Mouse (Mus musculus) mesoderm, embryonic 11.5 days (tissue): Measurements from ENCODE around the gene Ttc9b.
"Not testable (repeated sequence)": the region's sequence is repeated elsewhere in the genome, so short reads cannot be mapped to it uniquely, and the experiment has no call there.

Source experiments
- DNase-seq: peaks from one replicate; pipeline ENCODE4 v3.0.0-alpha.2; 2012; ENCODE audit warnings: low read depth, low spot score

The Ttc9b gene

GRCm38 (mm10) chr7:27653681-27654437, at the start of gene Ttc9b:
Gene Ttc9b, plus strand, starts transcription at chr7:27653915.
- peak; percentile 81 for DNase-seq

DNA sequence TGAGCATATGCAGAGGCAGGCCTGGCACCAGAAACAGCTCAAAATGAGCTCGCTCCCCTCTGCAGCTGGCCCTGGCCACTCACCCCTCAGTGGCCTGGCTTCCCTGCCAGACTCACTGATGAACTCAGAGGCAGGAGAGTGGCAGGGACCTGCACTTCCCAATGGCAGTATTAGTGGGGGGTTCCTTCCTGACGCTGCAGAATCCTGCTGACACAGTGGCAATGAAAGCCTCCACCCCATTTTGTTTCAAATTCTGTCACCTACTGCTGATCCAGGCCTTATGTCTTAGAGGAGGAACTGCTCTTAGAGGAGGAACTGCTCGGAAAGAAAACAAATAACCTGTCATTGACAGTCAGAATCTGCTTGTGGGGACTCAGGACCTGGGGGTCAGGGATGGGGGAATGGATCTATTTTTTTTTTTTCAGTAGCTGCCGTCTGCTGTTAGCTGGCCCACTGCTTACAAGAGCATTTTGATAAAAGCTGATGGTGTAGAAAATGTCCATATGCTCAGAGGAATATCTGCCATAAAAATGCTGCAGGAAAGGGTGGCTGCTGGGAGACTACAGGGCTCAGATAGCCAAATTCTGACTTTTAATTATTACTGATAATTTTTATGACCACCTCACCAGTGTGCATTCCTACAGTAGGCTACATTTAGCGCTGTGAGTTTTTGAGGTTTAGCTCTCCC, 48.9 kb upstream of the Ttc9b start:
- no peak for DNase-seq

GRCm38 (mm10) chr7:27605499-27606285, 48.0 kb upstream of the Ttc9b start:
- no peak for DNase-seq

- no peak for DNase-seq
These were observed 47.0 kb upstream of the Ttc9b start for GRCm38 (mm10) chr7:27606481-27607254.

DNA sequence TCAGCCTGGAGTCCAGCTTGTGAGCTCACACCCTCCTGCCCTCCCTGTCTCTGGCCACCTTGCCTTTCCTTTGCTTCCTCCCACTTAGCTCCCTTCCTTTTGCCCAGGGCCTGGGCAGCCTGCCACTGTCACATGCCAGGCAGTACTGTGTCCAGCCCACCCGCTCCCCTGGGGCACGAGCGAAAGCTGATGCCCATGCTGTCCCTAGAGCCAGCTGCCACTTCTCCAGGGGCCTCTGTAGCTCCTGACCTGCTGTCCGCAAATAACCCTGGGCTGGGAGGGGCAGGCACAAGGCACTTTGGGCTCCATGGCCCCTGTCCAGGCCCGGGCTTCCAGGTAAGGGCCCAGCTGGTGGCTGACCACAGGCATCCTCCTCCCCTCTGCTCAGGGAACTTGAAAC, 46.1 kb upstream of the Ttc9b start:
- DNase-seq: no peak

- no peak for DNase-seq
These were observed 45.6 kb upstream of the Ttc9b start for GRCm38 (mm10) chr7:27608130-27608529.

- no peak for DNase-seq
These were observed 44.4 kb upstream of the Ttc9b start for GRCm38 (mm10) chr7:27609285-27609684.

- no peak for DNase-seq
These were observed 44.0 kb upstream of the Ttc9b start for GRCm38 (mm10) chr7:27609688-27610087.

GRCm38 (mm10) chr7:27610370-27610769, 43.3 kb upstream of the Ttc9b start:
- no peak for DNase-seq

DNA sequence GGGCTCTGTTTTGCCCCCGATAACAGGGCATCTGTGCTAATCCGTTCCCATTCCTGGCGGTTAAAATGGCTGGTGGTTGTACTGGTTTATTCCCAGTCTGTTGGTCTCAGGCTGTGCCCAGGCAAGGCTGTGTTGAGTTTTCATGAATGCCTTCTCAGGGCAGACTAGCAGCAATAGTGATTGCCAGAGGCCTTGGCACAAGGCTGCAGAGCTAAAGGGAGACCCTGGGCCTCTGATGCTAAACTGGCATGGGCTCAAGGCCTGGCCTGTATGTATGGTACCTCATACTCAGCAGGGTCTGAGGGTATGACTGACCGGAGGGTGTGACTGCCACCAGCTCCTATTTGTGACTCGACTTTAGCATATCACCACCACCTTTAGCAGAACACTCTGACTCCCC, 42.8 kb upstream of the Ttc9b start:
- DNase-seq: no peak

GRCm38 (mm10) chr7:27612940-27613339, 40.8 kb upstream of the Ttc9b start:
- no peak for DNase-seq

- DNase-seq: no peak
These were observed 39.8 kb upstream of the Ttc9b start for GRCm38 (mm10) chr7:27613751-27614499.

DNA sequence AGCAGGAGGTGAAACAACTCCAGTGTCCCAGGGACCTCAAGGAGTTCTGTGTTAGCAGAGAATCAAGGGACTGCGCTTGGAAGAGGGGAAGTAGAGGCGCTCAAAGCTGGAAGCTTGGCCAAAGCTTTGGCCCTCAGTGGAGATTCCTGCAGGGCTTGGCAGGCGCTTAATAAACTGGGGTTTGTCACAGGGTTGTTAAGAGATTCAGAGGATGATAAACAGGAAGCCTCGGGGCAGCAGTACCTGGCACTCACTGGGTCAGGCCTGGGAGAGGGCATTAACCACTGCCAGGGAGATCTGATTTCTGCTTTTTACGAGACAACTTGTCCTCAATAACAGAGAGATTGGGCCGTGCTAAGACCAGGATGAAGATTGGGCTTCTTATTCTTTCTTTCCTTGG, 32.7 kb upstream of the Ttc9b start:
- DNase-seq: no peak

- DNase-seq: no peak
These were observed 31.5 kb upstream of the Ttc9b start for GRCm38 (mm10) chr7:27622234-27622633.

DNA sequence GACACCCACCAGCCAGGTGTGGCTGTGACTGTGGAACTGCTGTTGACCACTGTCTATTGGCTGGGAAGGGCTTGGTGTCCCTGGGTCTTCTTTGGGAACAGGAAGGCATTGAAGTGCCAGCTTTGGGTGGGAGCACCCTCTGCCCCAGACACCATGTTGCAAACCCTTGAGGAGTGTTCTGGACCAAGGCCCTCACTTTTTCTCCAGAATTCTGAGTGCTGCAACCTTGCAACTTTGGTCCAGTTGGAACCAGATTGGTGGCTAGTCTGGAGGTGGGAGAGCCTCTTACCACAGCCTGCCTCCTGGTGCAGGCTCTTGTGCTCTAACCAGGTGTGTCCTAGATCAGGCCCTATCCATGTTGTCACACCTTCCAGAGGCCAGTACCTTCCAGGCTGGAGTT, 28.7 kb upstream of the Ttc9b start:
- DNase-seq: no peak

GRCm38 (mm10) chr7:27627707-27628106, 26.0 kb upstream of the Ttc9b start:
- no peak for DNase-seq

GRCm38 (mm10) chr7:27628190-27628589, 25.5 kb upstream of the Ttc9b start:
- DNase-seq: no peak

DNA sequence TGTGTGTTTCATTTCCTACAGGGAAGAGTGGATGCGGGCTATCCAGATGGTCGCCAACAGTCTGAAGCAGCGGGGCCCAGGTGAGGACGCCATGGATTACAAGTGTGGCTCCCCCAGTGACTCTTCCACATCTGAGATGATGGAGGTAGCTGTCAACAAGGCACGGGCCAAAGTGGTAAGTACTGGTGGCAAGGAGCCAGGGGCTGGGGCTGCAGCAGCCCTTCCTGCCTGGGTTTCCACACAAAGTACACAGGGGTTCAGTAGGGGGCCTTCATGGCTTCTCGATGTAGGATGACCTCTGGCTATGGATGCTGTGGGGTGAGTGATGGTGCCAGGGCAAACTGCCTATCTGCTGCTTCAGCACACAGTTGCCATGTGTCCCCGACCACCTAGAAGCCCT, 24.9 kb upstream of the Ttc9b start:
- not testable (repeated sequence) for DNase-seq

DNA sequence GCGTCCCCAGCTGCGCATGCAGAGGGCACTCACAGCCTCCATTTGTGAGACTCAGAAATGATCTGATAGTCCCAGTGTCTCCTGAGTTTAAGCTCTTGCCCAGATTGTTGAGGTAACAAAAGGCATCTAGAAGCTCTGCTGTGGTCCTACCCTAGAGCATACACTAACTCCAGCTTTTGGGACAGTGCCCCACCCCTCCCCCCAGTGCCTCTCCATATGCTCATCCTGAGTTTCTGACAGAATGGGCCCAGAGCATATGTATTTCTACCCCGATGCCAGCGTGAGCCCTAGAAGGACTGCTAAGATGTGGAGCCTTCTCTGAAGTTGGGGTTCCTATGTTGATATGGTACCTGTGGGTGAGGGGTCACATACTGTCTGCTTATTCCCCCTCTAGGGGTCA, 22.3 kb upstream of the Ttc9b start:
- no peak for DNase-seq

DNA sequence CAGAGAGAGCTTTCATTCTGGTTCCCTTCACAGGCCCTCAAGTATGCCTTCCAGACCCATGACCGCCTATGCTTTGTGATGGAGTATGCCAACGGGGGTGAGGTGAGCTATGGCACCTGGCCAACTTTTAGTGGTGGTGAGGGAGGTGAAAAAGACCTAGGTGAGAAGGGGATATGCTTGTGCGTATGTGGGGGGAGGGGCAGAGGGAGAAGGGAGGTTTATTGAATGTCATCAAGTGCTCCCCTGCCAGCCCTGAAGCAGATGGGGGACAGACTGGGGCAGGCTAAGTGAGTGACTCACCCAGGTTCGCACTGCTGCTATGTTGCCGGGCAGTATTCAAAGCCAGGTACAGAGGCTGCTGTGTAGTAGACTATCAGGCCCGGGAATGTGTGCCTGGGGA, 20.5 kb upstream of the Ttc9b start:
- DNase-seq: no peak

DNA sequence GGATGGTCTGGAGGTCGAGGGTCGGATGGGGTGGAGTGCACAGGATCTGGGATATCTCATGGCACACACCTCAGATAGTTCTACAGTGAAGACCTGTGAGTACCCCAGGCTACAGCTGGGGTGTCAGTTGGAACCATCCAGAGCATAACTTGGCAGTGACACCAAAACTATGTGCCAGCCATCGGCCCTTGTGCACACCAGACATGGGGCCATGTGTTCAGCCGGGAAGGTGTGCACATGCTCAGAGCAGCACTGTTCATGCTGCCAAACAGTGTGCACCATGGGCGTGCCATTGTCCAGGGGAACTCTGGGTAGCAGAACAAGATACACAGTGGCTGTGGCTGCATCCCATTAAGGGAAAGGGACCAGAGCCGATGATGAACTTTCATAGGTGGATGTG, 19.0 kb upstream of the Ttc9b start:
- no peak for DNase-seq
